In genomic region chr10:22306452-22306851, GRCm38 (mm10) we compare ENCODE assay signal across 10 mouse cellular contexts. TPM values are rescaled to one million over a fixed set of nuclear protein-coding genes. Genes with fewer than 3 reads are reported as not detected.
DNase-seq lines count a peak whose midpoint lies in the region; ATAC-seq and TF ChIP-seq lines count a peak whose summit lies in the region.
"Had no signal": no experiment of that assay in that cellular context is flagged by ENCODE, and none has a peak within 500 bp of the region (broad histone marks: within the 10 kb centered on the region; RNA-seq: fewer than 3 reads in every experiment).

No protein-coding gene starts in this region.

- H3K9me3 ChIP-seq in lung, embryonic 16.5 days (ENCODE audit: control insufficient read depth, low read length), result no peaks in the 10 kb centered on the region
- H3K9me3 ChIP-seq: limb, embryonic 15.5 days had no signal

- no peak overlapping the region for H3K9ac ChIP-seq in lung, embryonic 16.5 days (ENCODE audit: low read length)
- H3K9ac ChIP-seq: limb, embryonic 15.5 days had no signal

- no peak for DNase-seq in lung, adult 2 months
- DNase-seq in monocyte, adult 2 months (ENCODE audit: low read depth in 1 of 2, low spot score in 2 of 2), result peak; percentile 12 to 44
- no peak for DNase-seq in kidney, adult 2 months
- DNase-seq in left cerebral cortex, adult 2 months (ENCODE audit: extremely low spot score in 1 of 2, low spot score in 2 of 2), result no peak
- no peak for DNase-seq in testis, postnatal 14 days (ENCODE audit: low spot score)
- no peak for DNase-seq in layer of hippocampus, adult 11-12 months (ENCODE audit: low spot score)

- TF ChIP-seq POLR2A in lung, adult 2 months (IDR thresholded peaks at IDR 0.05; ENCODE audit: borderline replicate concordance, extremely low read depth, low read depth, low read length), result no peak
- no peak for TF ChIP-seq POLR2A in kidney, adult 2 months (IDR thresholded peaks at IDR 0.05; ENCODE audit: low read depth, low read length)

- no peak overlapping the region for H3K4me2 ChIP-seq in lung, embryonic 16.5 days (ENCODE audit: low read depth, low read length)
- H3K4me2 ChIP-seq: limb, embryonic 15.5 days had no signal

- WGBS in lung, embryonic 16.5 days, result 48% methylated on average over 4 of the region's 4 CpGs
- 40% methylated on average over 4 of the region's 4 CpGs for WGBS in lung, adult 2 months
- 53% methylated on average over 4 of the region's 4 CpGs for WGBS in kidney, adult 2 months

- TF ChIP-seq CTCF in lung, adult 2 months (IDR thresholded peaks at IDR 0.05; ENCODE audit: insufficient read depth, low read length), result no peak
- TF ChIP-seq CTCF in kidney, adult 2 months (conservative IDR thresholded peaks at IDR 0.05; ENCODE audit: insufficient read depth, insufficient read length, low read depth, low read length), result no peak
- no peak for TF ChIP-seq CTCF in left cerebral cortex, adult 2 months (IDR thresholded peaks at IDR 0.05)

- H3K27me3 ChIP-seq in lung, embryonic 16.5 days (ENCODE audit: control insufficient read depth, insufficient read depth, low read depth, low read length), result no peaks in the 10 kb centered on the region
- H3K27me3 ChIP-seq in kidney, adult 2 months (replicated peaks; ENCODE audit: control insufficient read depth, insufficient read depth, low read length), result no peaks in the 10 kb centered on the region
- H3K27me3 ChIP-seq: limb, embryonic 15.5 days had no signal

- H3K27ac ChIP-seq in lung, embryonic 16.5 days (ENCODE audit: low read length), result no peak overlapping the region
- no peak overlapping the region for H3K27ac ChIP-seq in kidney, adult 2 months (ENCODE audit: insufficient read depth, low read depth, low read length)
- H3K27ac ChIP-seq in left cerebral cortex, adult 2 months, result no peak overlapping the region
- H3K27ac ChIP-seq: limb, embryonic 15.5 days had no signal

- H3K4me3 ChIP-seq in lung, embryonic 16.5 days (ENCODE audit: low read length), result no peak overlapping the region
- no peak overlapping the region for H3K4me3 ChIP-seq in lung, adult 2 months (replicated peaks; ENCODE audit: extremely low read depth, low read depth, low read length)
- no peak overlapping the region for H3K4me3 ChIP-seq in kidney, adult 2 months (ENCODE audit: insufficient read depth, low read depth, low read length)
- H3K4me3 ChIP-seq in left cerebral cortex, adult 2 months, result no peak overlapping the region
- H3K4me3 ChIP-seq: limb, embryonic 15.5 days had no signal

- H3K36me3 ChIP-seq in lung, embryonic 16.5 days (ENCODE audit: control insufficient read depth, insufficient read depth, low read length), result no peaks in the 10 kb centered on the region
- no peaks in the 10 kb centered on the region for H3K36me3 ChIP-seq in kidney, adult 2 months (ENCODE audit: control insufficient read depth, insufficient read depth, low read length)
- H3K36me3 ChIP-seq: limb, embryonic 15.5 days had no signal

- intact Hi-C loops in left cerebral cortex, adult 2 months (cut with DNase I), result no loop called here

- peak; percentile 36; the same call in 1 of the 2 replicates for ATAC-seq in lung, embryonic 16.5 days (ENCODE audit: low read depth)
- ATAC-seq in hematopoietic stem cell, adult 5-6 weeks (replicated peaks in 1 of 2; ENCODE audit: insufficient read depth in 1 of 2, low FRiP score in 2 of 2, low TSS enrichment in 1 of 2, low read depth in 1 of 2, poor library complexity in 2 of 2, severe bottlenecking in 2 of 2), result peak; percentile 70 to 82
- ATAC-seq: intestine, embryonic 16.5 days had no signal

- H3K4me1 ChIP-seq in lung, embryonic 16.5 days (replicated peaks; ENCODE audit: control insufficient read depth, insufficient read depth, low read length), result no peaks in the 10 kb centered on the region
- no peaks in the 10 kb centered on the region for H3K4me1 ChIP-seq in lung, adult 2 months (ENCODE audit: control insufficient read depth, insufficient read depth, low read length)
- H3K4me1 ChIP-seq in kidney, adult 2 months (ENCODE audit: control insufficient read depth, insufficient read depth, low read length), result no peaks in the 10 kb centered on the region
- H3K4me1 ChIP-seq: limb, embryonic 15.5 days had no signal

RNA-seq across cellular contexts. Expression of gene Raet1d, which starts 53.9 kb away (rescaled TPM):
- polyA plus RNA-seq in lung, embryonic 16.5 days (2015; fragmentation: Nextera tagmentation; extraction: Ambion mirVana), result 9.4 and 9.7 TPM in 2 replicates
- polyA plus RNA-seq in lung, adult 2 months (2012; rRNA removed), result not detected in 2 replicates
- total RNA-seq in hematopoietic stem cell, adult 5-6 weeks (2017), result not detected in 2 replicates
- not detected in 2 replicates for polyA plus RNA-seq in kidney, adult 2 months (2012; rRNA removed)
- total RNA-seq in left cerebral cortex, adult 2 months (2021), result not detected

Comparison
In these comparisons a context has a peak if more than half of its experiments do, and no peak if none do; other contexts are left out.
1. RNA of gene Raet1d, which starts 53.9 kb away (polyA plus RNA-seq): 9.4 to 9.7 TPM in lung, embryonic 16.5 days; not detected in lung, adult 2 months and not detected in kidney, adult 2 months; every median in the first group is over 10 times any median in the second.
2. DNase-seq: peak in monocyte, adult 2 months (2 of 2); none in lung, adult 2 months (single experiment), kidney, adult 2 months (single experiment), left cerebral cortex, adult 2 months (0 of 2), testis, postnatal 14 days (single experiment) and layer of hippocampus, adult 11-12 months (single experiment).